Mouse (Mus musculus): ENCODE measurements around the gene Olfr993.

Olfr993 gene

GRCm38 (mm10) chr2:85414777-85415176 is at the start of gene Olfr993:
Gene Olfr993 (minus strand): TSS chr2:85414877.
- no peak for DNase-seq

DNA sequence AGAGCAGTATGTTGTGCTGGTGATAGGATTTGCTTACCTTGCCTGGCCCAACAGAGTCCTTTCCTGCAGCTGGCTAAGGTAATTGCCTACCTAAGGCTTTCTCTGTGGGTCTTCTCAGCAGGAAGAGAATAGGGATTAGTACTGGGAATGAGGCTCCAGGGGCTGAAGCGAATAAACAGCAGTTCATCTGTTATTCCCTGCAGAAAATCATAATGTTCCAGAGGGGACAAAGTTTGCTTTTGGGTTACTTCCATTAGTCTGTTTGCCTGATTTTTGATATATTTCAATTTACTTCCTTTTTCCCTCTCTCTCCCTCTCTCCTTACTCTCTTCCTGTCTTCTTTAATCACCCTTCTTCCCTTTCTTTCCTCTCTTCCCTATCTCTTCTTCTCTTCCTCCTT is 28.9 kb upstream of the Olfr993 start, which contains the start of gene Olfr995:
TSS of gene Olfr995 (minus strand) at position 101 of the 400 bp plus-strand sequence.
- DNase-seq, result no peak

GRCm38 (mm10) chr2:85442546-85442945 is 27.9 kb upstream of the Olfr993 start:
- DNase-seq, result no peak

GRCm38 (mm10) chr2:85436351-85436750 is 21.7 kb upstream of the Olfr993 start, which contains the start of gene Olfr994:
Gene Olfr994 (minus strand): TSS chr2:85436451.
- DNase-seq, result no peak

- no peak for DNase-seq
Measured at GRCm38 (mm10) chr2:85425893-85426292, 11.2 kb upstream of the Olfr993 start.

- DNase-seq, result no peak
Measured at GRCm38 (mm10) chr2:85409369-85409768, 5.3 kb downstream of the Olfr993 start, which contains the start of gene Olfr992. Gene Olfr992 (minus strand): TSS chr2:85409469.
